Mouse (Mus musculus) v-Abl transformed pro-B cells (cell line): ENCODE data around the gene Tmcc1.
"Not testable (repeated sequence)": the region's sequence is repeated elsewhere in the genome, so short reads cannot be mapped to it uniquely, and the experiment has no call there.

Experiments used
- in situ Hi-C, 2 experiments: fragments of 400-800 bp; cut with MboI; formaldehyde crosslinking; loops; one replicate each; pipeline ENCODE4 v1.15.1; 2025; ENCODE audit not compliant: unreplicated experiment in 2 of 2

Gene Tmcc1

GRCm38 (mm10) chr6:116154854-116155624 is 38.2 kb downstream of the Tmcc1 start:
- in situ Hi-C loops, result no loop called here

- in situ Hi-C loops, result no loop called here
Measured at GRCm38 (mm10) chr6:116147386-116147785, 45.9 kb downstream of the Tmcc1 start.

GRCm38 (mm10) chr6:116141696-116142095 is 51.6 kb downstream of the Tmcc1 start:
- in situ Hi-C loops, result no loop called here

GRCm38 (mm10) chr6:116140782-116141181 is 52.5 kb downstream of the Tmcc1 start:
- in situ Hi-C loops, result no loop called here

- in situ Hi-C loops, result loop anchor here in 1 of 2 experiments (10.0 kb wide), 1 partner anchor 294 kb away; no protein-coding TSS in a partner anchor
Measured at GRCm38 (mm10) chr6:116139143-116139856, 54.0 kb downstream of the Tmcc1 start.

GRCm38 (mm10) chr6:116135971-116136632 is 57.2 kb downstream of the Tmcc1 start:
- in situ Hi-C loops, result loop anchor here in 1 of 2 experiments (10.0 kb wide), 1 partner anchor 291 kb away; no protein-coding TSS in a partner anchor

- in situ Hi-C loops, result loop anchor here in 1 of 2 experiments (5.0 to 10.0 kb wide), 3 partner anchors 121 to 289 kb away; no protein-coding TSS in a partner anchor
Measured at GRCm38 (mm10) chr6:116133756-116134155, 59.5 kb downstream of the Tmcc1 start.

GRCm38 (mm10) chr6:116131771-116132170 is 61.5 kb downstream of the Tmcc1 start:
- in situ Hi-C loops, result loop anchor here in 1 of 2 experiments (5.0 to 10.0 kb wide), 3 partner anchors 119 to 287 kb away; no protein-coding TSS in a partner anchor

GRCm38 (mm10) chr6:116128710-116129109 is 64.6 kb downstream of the Tmcc1 start:
- in situ Hi-C loops, result loop anchor here in 1 of 2 experiments (5.0 kb wide), 2 partner anchors 116 to 236 kb away; no protein-coding TSS in a partner anchor

- in situ Hi-C loops, result loop anchor here in 1 of 2 experiments (5.0 kb wide), 2 partner anchors 116 to 236 kb away; no protein-coding TSS in a partner anchor
Measured at GRCm38 (mm10) chr6:116127918-116128443, 65.3 kb downstream of the Tmcc1 start.

- in situ Hi-C loops, result loop anchor here in 1 of 2 experiments (5.0 kb wide), 2 partner anchors 114 to 234 kb away; no protein-coding TSS in a partner anchor
Measured at GRCm38 (mm10) chr6:116126577-116126976, 66.7 kb downstream of the Tmcc1 start.

GRCm38 (mm10) chr6:116122881-116123280 is 70.4 kb downstream of the Tmcc1 start:
- in situ Hi-C loops, result no loop called here

- in situ Hi-C loops, result no loop called here
Measured at GRCm38 (mm10) chr6:116119669-116120068, 73.6 kb downstream of the Tmcc1 start.

- in situ Hi-C loops, result not testable (repeated sequence)
Measured at GRCm38 (mm10) chr6:116116634-116117033, 76.7 kb downstream of the Tmcc1 start.

- in situ Hi-C loops, result no loop called here
Measured at GRCm38 (mm10) chr6:116110588-116110987, 82.7 kb downstream of the Tmcc1 start.

GRCm38 (mm10) chr6:116107471-116108358 is 85.6 kb downstream of the Tmcc1 start:
- in situ Hi-C loops, result no loop called here

GRCm38 (mm10) chr6:116106967-116107470 is 86.3 kb downstream of the Tmcc1 start:
- in situ Hi-C loops, result no loop called here

- in situ Hi-C loops, result no loop called here
Measured at GRCm38 (mm10) chr6:116097579-116097978, 95.7 kb downstream of the Tmcc1 start.

- in situ Hi-C loops, result no loop called here
Measured at GRCm38 (mm10) chr6:116089402-116089801, 103.9 kb downstream of the Tmcc1 start.
